In genomic region chr5:124351111-124351560, GRCm38 (mm10) we compare ENCODE assay signal across 8 mouse cellular contexts. TPM values are rescaled to one million over a fixed set of nuclear protein-coding genes. Genes with fewer than 3 reads are reported as not detected.
DNase-seq lines count a peak whose midpoint lies in the region; ATAC-seq and TF ChIP-seq lines count a peak whose summit lies in the region.

No protein-coding gene starts in this region.

- no peaks in the 10 kb centered on the region for H3K9me3 ChIP-seq in heart, embryonic 11.5 days (replicated peaks; ENCODE audit: control insufficient read depth, low read length)
- H3K9me3 ChIP-seq in kidney, postnatal 0 days (replicated peaks; ENCODE audit: low read length) = no peaks in the 10 kb centered on the region
- H3K9me3 ChIP-seq in liver, embryonic 11.5 days (ENCODE audit: control insufficient read depth, low read length) = no peaks in the 10 kb centered on the region

- peak; percentile 90 for DNase-seq in 3T3-L1 (ENCODE audit: low read depth, low spot score)
- DNase-seq in adrenal gland, postnatal 25 days = peak; percentile 78
- DNase-seq in kidney, postnatal 0 days (ENCODE audit: low spot score) = peak; percentile 67
- peak; percentile 43 for DNase-seq in liver, embryonic 11.5 days (ENCODE audit: low spot score)
- DNase-seq in testis, postnatal 10 days (ENCODE audit: low spot score) = peak; percentile 73

- H3K27ac ChIP-seq in heart, embryonic 11.5 days (ENCODE audit: low read depth, low read length) = peak overlapping the region; percentile 98
- peak overlapping the region; percentile 97; the same call in 1 of the 2 replicates for H3K27ac ChIP-seq in kidney, postnatal 0 days
- H3K27ac ChIP-seq in liver, embryonic 11.5 days (ENCODE audit: low read depth, low read length) = peak overlapping the region; percentile 96

- peaks cover 20% of the 10 kb centered on the region for H3K4me1 ChIP-seq in heart, embryonic 11.5 days (ENCODE audit: control insufficient read depth, insufficient read depth, low read length)
- peaks cover 14% of the 10 kb centered on the region for H3K4me1 ChIP-seq in kidney, postnatal 0 days (replicated peaks; ENCODE audit: insufficient read depth, low read length)
- H3K4me1 ChIP-seq in liver, embryonic 11.5 days (replicated peaks; ENCODE audit: control insufficient read depth, insufficient read depth, low read length) = peaks cover 17% of the 10 kb centered on the region

- peak overlapping the region; percentile 100 for H3K9ac ChIP-seq in heart, embryonic 11.5 days (ENCODE audit: low read depth, low read length)
- H3K9ac ChIP-seq in kidney, postnatal 0 days (ENCODE audit: low read depth, low read length) = no peak overlapping the region
- peak overlapping the region; percentile 99 for H3K9ac ChIP-seq in liver, embryonic 11.5 days (ENCODE audit: low read depth, low read length)

- TF ChIP-seq POLR2A in myocyte (IDR thresholded peaks at IDR 0.05; ENCODE audit: insufficient read length, low read depth) = peak; percentile 96

- 46% methylated on average over 7 of the region's 7 CpGs for WGBS in heart, embryonic 11.5 days (ENCODE audit: insufficient replicate concordance)
- WGBS in kidney, postnatal 0 days = 15% methylated on average over 7 of the region's 7 CpGs
- 43% methylated on average over 7 of the region's 7 CpGs for WGBS in liver, embryonic 11.5 days

- ATAC-seq in erythroblast, adult 5-6 weeks (replicated peaks; ENCODE audit: low FRiP score, poor library complexity, severe bottlenecking) = 0 out of 2 replicates have a peak, but pooled peaks have one; percentile 8
- no peak for ATAC-seq in heart, embryonic 11.5 days (replicated peaks; ENCODE audit: insufficient number of reproducible peaks, low FRiP score, low TSS enrichment)
- peak; percentile 42 for ATAC-seq in kidney, postnatal 0 days (replicated peaks; ENCODE audit: low FRiP score, low read depth)
- no peak for ATAC-seq in liver, embryonic 11.5 days (replicated peaks; ENCODE audit: low FRiP score)

- H3K36me3 ChIP-seq in heart, embryonic 11.5 days (ENCODE audit: control insufficient read depth, insufficient read depth, low read length) = peaks cover 22% of the 10 kb centered on the region
- peaks cover 24% of the 10 kb centered on the region for H3K36me3 ChIP-seq in kidney, postnatal 0 days (ENCODE audit: insufficient read depth, low read length)
- peaks cover 24% of the 10 kb centered on the region for H3K36me3 ChIP-seq in liver, embryonic 11.5 days (ENCODE audit: control insufficient read depth, insufficient read depth, low read length)
- peaks cover 16% of the 10 kb centered on the region for H3K36me3 ChIP-seq in myocyte (ENCODE audit: control insufficient read depth, insufficient read depth)

- H3K79me2 ChIP-seq in myocyte (ENCODE audit: control insufficient read depth, insufficient read depth) = peaks cover 40% of the 10 kb centered on the region

- TF ChIP-seq CTCF in kidney, postnatal 0 days (IDR thresholded peaks at IDR 0.05; ENCODE audit: low read depth) = no peak

- peak overlapping the region; percentile 97; the same call in 1 of the 2 replicates for H3K4me3 ChIP-seq in heart, embryonic 11.5 days (ENCODE audit: low read depth, low read length)
- 0 out of 2 replicates have a peak overlapping the region, but pooled peaks have one; percentile 96 for H3K4me3 ChIP-seq in kidney, postnatal 0 days (replicated peaks; ENCODE audit: low read depth, low read length)
- H3K4me3 ChIP-seq in liver, embryonic 11.5 days (ENCODE audit: low read depth, low read length) = peak overlapping the region; percentile 97
- H3K4me3 ChIP-seq in myocyte = peak overlapping the region; percentile 83

- peak overlapping the region; percentile 95 for H3ac ChIP-seq in myocyte (ENCODE audit: control insufficient read depth, insufficient read length)

- no peaks in the 10 kb centered on the region for H3K27me3 ChIP-seq in heart, embryonic 11.5 days (ENCODE audit: control insufficient read depth, insufficient read depth, low read length)
- H3K27me3 ChIP-seq in kidney, postnatal 0 days (ENCODE audit: insufficient read depth, low read length) = no peaks in the 10 kb centered on the region
- H3K27me3 ChIP-seq in liver, embryonic 11.5 days (replicated peaks; ENCODE audit: control insufficient read depth, insufficient read depth, low read length) = no peaks in the 10 kb centered on the region
- no peaks in the 10 kb centered on the region for H3K27me3 ChIP-seq in myocyte (ENCODE audit: control insufficient read depth, insufficient read depth, insufficient read length)

- H3K4me2 ChIP-seq in heart, embryonic 11.5 days = peak overlapping the region; percentile 97
- H3K4me2 ChIP-seq in kidney, postnatal 0 days (ENCODE audit: low read length) = peak overlapping the region; percentile 98
- peak overlapping the region; percentile 81 for H3K4me2 ChIP-seq in liver, embryonic 11.5 days
- peak overlapping the region; percentile 99 for H3K4me2 ChIP-seq in myocyte (ENCODE audit: low read depth)

TF ChIP-seq in myocyte, 11 proteins besides CTCF, POLR2A, EP300 and RAD21:
- TF ChIP-seq CEBPB (IDR thresholded peaks at IDR 0.05; ENCODE audit: insufficient read depth, poor library complexity, severe bottlenecking) (no peak), REST (IDR thresholded peaks at IDR 0.05; ENCODE audit: insufficient read depth, insufficient read length) (no peak), MYOD1 (IDR thresholded peaks at IDR 0.05; ENCODE audit: control insufficient read depth in 1 of 3, insufficient read length in 2 of 3, low read depth in 2 of 3) (peak; percentile 86 to 99 (median 99)), E2F4 (IDR thresholded peaks at IDR 0.05; ENCODE audit: insufficient read depth) (no peak), TCF12 (IDR thresholded peaks at IDR 0.05; ENCODE audit: insufficient read depth, poor library complexity, severe bottlenecking) (peak; percentile 90), TCF3 (IDR thresholded peaks at IDR 0.05; ENCODE audit: insufficient read length, low read depth) (peak; percentile 92), MYOG (IDR thresholded peaks at IDR 0.05; ENCODE audit: control insufficient read depth in 1 of 3, insufficient read depth in 1 of 3, insufficient read length in 2 of 3, low read depth in 2 of 3) (peak; percentile 97 to 100 (median 99)), USF1 (IDR thresholded peaks at IDR 0.05; ENCODE audit: low read depth) (no peak), MAX (IDR thresholded peaks at IDR 0.05; ENCODE audit: low read depth) (no peak), POLR2AphosphoS2 (IDR thresholded peaks at IDR 0.05; ENCODE audit: insufficient read length, low read depth) (peak; percentile 97), SRF (IDR thresholded peaks at IDR 0.05; ENCODE audit: control insufficient read depth, insufficient read length, low read depth) (no peak)
TF ChIP-seq in myocyte: peak in this region for 5.

RNA-seq across cellular contexts. Expression of gene Cdk2ap1, which starts 11.7 kb away (rescaled TPM):
- total RNA-seq in adrenal gland, postnatal 25 days (2021) = 148 and 153 TPM in 2 replicates
- 46.4 and 55.1 TPM in 2 replicates for total RNA-seq in erythroblast, adult 5-6 weeks (2015; ENCODE audit: low replicate concordance)
- 31.2 and 56.3 TPM in 2 replicates for total RNA-seq in erythroblast, adult 5-6 weeks (2017; ENCODE audit: low replicate concordance)
- polyA plus RNA-seq in heart, embryonic 11.5 days (2014; fragmentation: Nextera tagmentation; extraction: Ambion mirVana) = 94.3 and 96.8 TPM in 2 replicates
- 57.7 and 131 TPM in 2 replicates for polyA plus RNA-seq in kidney, postnatal 0 days (2015; fragmentation: Nextera tagmentation; extraction: Ambion mirVana)
- 97.9 and 124 TPM in 2 replicates for polyA plus RNA-seq in liver, embryonic 11.5 days (2014; fragmentation: Nextera tagmentation; extraction: Ambion mirVana)
- polyA plus RNA-seq in myocyte (2012; fragmentation: generic; extraction: Trizol) = 236 TPM

RNA-seq across cellular contexts. Expression of gene 2810006K23Rik, which starts 23.2 kb away (rescaled TPM):
- 15.1 and 19.9 TPM in 2 replicates for total RNA-seq in adrenal gland, postnatal 25 days (2021)
- total RNA-seq in erythroblast, adult 5-6 weeks (2015; ENCODE audit: low replicate concordance) = 2.3 and 2.9 TPM in 2 replicates
- total RNA-seq in erythroblast, adult 5-6 weeks (2017; ENCODE audit: low replicate concordance) = 3.1 and 3.3 TPM in 2 replicates
- polyA plus RNA-seq in heart, embryonic 11.5 days (2014; fragmentation: Nextera tagmentation; extraction: Ambion mirVana) = 14.8 and 19.1 TPM in 2 replicates
- 12.0 and 13.9 TPM in 2 replicates for polyA plus RNA-seq in kidney, postnatal 0 days (2015; fragmentation: Nextera tagmentation; extraction: Ambion mirVana)
- 14.6 and 15.5 TPM in 2 replicates for polyA plus RNA-seq in liver, embryonic 11.5 days (2014; fragmentation: Nextera tagmentation; extraction: Ambion mirVana)
- 7.2 TPM for polyA plus RNA-seq in myocyte (2012; fragmentation: generic; extraction: Trizol)

RNA-seq across cellular contexts. Expression of gene Mphosph9, which starts 23.4 kb away (rescaled TPM):
- total RNA-seq in adrenal gland, postnatal 25 days (2021) = 7.8 and 11.8 TPM in 2 replicates
- total RNA-seq in erythroblast, adult 5-6 weeks (2015; ENCODE audit: low replicate concordance) = 3.1 and 14.4 TPM in 2 replicates
- 7.8 and 28.5 TPM in 2 replicates for total RNA-seq in erythroblast, adult 5-6 weeks (2017; ENCODE audit: low replicate concordance)
- 11.5 and 15.5 TPM in 2 replicates for polyA plus RNA-seq in heart, embryonic 11.5 days (2014; fragmentation: Nextera tagmentation; extraction: Ambion mirVana)
- polyA plus RNA-seq in kidney, postnatal 0 days (2015; fragmentation: Nextera tagmentation; extraction: Ambion mirVana) = 5.2 and 6.0 TPM in 2 replicates
- 12.6 and 13.1 TPM in 2 replicates for polyA plus RNA-seq in liver, embryonic 11.5 days (2014; fragmentation: Nextera tagmentation; extraction: Ambion mirVana)
- 2.4 TPM for polyA plus RNA-seq in myocyte (2012; fragmentation: generic; extraction: Trizol)

Comparison
In these comparisons a context has a peak if more than half of its experiments do, and no peak if none do; other contexts are left out.
1. ATAC-seq: peak in erythroblast, adult 5-6 weeks (single experiment) and kidney, postnatal 0 days (single experiment); none in heart, embryonic 11.5 days (single experiment) and liver, embryonic 11.5 days (single experiment).
2. Peak in every context shown above with its lines, with median percentiles within 50 percentile points of each other: DNase-seq, H3K27ac ChIP-seq, H3K4me2 ChIP-seq and H3K4me3 ChIP-seq.